Mouse (Mus musculus) adrenal gland, adult 2 months (tissue): ENCODE results near the gene Cwc15. TPM values are rescaled to one million over a fixed set of nuclear protein-coding genes. Genes with fewer than 3 reads are reported as not detected.

Experiments used
- DNase-seq: peaks from one replicate; pipeline ENCODE4 v3.0.0; 2021
- polyA plus RNA-seq: library from polyadenylated mRNA; depleted of rRNA; stranded (reverse); fragments of >200 nt; gene quantifications from 2 replicates; pipeline ENCODE4 v1.2.3, GENCODE M21; 2012; rRNA removed
- total RNA-seq, 2 experiments: library from RNA; stranded (reverse); gene quantifications; 2 replicates each; pipeline ENCODE4 v1.2.3; 2021

The Cwc15 gene
- total and polyA plus RNA-seq, 3 experiments: 2.5 to 145 (median 120) TPM

DNA sequence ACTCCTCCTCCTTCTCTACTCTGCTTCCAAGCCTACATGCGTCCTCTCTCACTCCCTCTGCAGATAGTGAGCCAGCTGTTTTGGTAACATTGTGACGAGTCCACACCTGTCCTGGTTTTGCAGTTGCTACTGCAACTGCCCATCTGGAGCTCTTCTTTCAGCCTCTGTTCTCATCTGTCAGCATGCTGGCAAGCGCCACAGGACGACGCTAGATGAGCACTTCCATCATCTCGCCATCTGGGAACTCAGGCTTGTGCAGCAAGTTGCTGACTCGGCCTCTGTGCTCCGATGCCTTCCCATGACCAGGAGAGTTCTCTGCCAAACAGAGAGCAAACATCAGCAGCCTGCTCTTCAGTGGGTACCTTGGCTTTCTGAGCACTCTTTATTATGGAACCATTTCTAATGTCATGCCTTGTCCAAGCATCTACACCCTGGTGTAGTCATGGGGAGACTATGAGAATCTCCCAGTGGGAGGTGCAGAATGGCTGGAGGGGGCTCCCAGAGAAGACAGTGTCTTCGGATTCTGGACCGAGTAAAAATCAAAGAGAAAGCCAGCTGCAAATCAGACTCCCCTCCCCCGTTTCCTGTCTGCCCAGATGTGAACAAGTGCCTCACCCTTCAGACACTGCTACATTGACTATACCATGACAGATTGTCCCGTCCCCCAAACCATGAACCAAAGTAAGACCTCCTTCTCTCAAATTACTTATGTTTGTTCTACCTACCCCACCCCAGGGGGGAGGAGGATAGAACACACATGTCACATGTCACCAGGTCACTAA is 47.4 kb downstream of the Cwc15 start:
- no peak for DNase-seq

DNA sequence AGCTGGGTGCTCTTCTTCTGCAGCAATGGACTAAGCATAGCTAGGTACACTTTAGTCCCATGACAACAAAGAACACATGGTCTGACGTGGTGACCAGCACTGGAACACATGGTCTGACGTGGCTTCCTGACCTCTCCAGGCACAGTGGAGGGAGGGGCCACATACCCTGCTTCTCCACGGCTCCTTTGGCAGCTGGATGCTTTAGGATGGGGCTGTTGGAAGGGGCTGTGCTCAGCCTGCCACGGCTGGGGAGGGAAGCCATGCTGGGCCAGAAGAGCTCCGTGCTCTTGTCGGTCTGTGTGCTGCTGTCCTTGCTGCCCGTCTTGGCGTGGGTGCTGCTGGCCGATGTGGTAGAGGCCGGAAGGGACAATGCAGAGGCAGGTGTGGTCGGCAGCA is 47.9 kb downstream of the Cwc15 start:
- DNase-seq: no peak

GRCm38 (mm10) chr9:14558332-14558731 is 57.9 kb downstream of the Cwc15 start:
- DNase-seq: no peak

DNA sequence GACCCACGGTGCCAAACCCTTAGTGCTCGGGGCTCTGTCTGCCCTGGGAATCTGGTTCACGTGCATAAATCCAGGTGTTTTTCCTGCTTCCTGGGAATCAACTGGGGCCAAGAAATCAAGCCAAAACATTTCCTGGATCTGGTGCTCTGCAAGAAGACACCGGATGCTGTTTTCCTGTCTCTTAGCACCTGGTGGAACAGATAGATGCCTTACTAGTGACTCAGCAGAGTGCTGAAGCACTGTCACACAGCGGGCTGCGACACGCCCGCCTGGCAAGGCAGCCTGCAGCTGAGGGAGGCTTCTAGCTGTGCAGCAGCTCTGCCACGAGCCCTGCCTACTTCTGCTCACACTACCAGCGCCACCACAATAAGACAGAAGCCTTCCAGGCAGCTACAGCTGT is 59.0 kb downstream of the Cwc15 start:
- DNase-seq: no peak

DNA sequence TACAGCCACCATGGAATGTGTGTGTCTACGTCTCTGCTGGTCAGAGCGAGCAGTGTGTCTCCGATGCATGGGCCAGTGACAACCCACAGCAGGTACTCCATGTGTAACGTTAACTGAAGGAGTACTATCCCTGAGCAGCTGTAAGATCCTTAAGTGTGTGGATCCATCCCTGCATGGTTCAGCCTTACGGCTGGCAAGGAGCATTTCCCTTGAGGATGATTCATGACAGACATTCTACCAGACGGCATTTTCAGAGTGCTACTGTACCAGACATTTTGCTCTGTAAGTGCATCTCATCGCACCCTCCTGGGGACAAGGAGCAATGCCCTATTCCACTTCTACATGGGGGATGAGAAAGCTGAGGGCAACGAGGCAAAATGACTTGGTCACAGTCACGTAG is 59.6 kb downstream of the Cwc15 start:
- DNase-seq: no peak

Other genes with a start within 250 kb of the Cwc15 start
- gene Sesn3, start 225.6 kb upstream of the Cwc15 start, total RNA-seq: 10 to 100 TPM; 58.8 to 65.1 TPM
- 16.1 and 19.4 TPM in 2 replicates for gene Sesn3, start 225.6 kb upstream of the Cwc15 start, polyA plus RNA-seq
- gene Endod1, start 119.1 kb upstream of the Cwc15 start, total RNA-seq: 10 to 100 TPM; 15.0 to 18.9 TPM
- gene Endod1, start 119.1 kb upstream of the Cwc15 start, polyA plus RNA-seq: 29.0 and 32.5 TPM in 2 replicates
- gene Kdm4d, start 135 bp upstream of the Cwc15 start, total RNA-seq: under 1 TPM; 0.29 to 0.41 TPM
- gene Kdm4d, start 135 bp upstream of the Cwc15 start, polyA plus RNA-seq: 0.36 and 0.37 TPM in 2 replicates
- gene Amotl1, start 144.4 kb downstream of the Cwc15 start, total RNA-seq: 10 to 100 TPM; 31.8 to 46.0 TPM
- gene Amotl1, start 144.4 kb downstream of the Cwc15 start, polyA plus RNA-seq: 22.2 and 27.0 TPM in 2 replicates
- under 1 TPM in 1 of 2 experiments, not detected in 1; 0.14 TPM for gene Piwil4, start 240.1 kb downstream of the Cwc15 start, total RNA-seq
- 0.10 and 0.16 TPM in 2 replicates for gene Piwil4, start 240.1 kb downstream of the Cwc15 start, polyA plus RNA-seq